Mouse (Mus musculus) megakaryocyte, embryonic 14.5 days (primary cell): ENCODE measurements around the gene Rai14.

Source experiments
- FLI1 ChIP-seq: IDR thresholded peaks from 2 replicates; pipeline ENCODE4 v1.6.1; 2012; ENCODE audit warnings: low read length, inconsistent platforms, mixed read lengths
- GATA1 ChIP-seq: IDR thresholded peaks from 3 replicates; pipeline ENCODE4 v1.6.1; 2012; ENCODE audit warnings: mixed read lengths, low read length, inconsistent platforms, borderline replicate concordance

DNA sequence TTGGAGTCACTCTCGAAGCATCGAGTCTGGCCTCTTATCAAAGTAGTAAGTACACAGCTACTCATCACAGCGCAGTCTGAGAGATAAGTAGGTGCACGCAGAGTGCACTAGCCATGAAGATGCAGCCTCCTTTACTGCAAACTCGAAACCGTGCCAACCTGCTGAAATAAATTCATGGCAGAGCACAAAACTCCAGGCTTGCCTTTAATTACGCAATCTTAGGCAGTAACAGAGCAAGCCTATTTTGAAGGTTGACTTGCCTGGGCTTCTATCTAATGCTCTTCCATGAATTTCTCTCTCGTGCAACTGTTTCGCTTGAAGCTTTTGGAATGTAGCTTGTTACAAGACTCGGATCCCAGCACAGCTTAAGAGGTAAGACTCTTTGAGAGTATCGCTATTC is 25.1 kb downstream of the Rai14 start:
- TF ChIP-seq GATA1 = no peak
- TF ChIP-seq FLI1 = no peak
